Comparison of ENCODE assay signal across 12 mouse cellular contexts in genomic region chr17:73639401-73640116, GRCm38 (mm10).
DNase-seq lines count a peak whose midpoint lies in the region; ATAC-seq and TF ChIP-seq lines count a peak whose summit lies in the region.
"Had no signal": no experiment of that assay in that cellular context is flagged by ENCODE, and none has a peak within 500 bp of the region (broad histone marks: within the 10 kb centered on the region; RNA-seq: fewer than 3 reads in every experiment).

No protein-coding gene starts in this region.

- no peaks in the 10 kb centered on the region for H3K79me2 ChIP-seq in heart, adult 2 months (replicated peaks; ENCODE audit: control insufficient read depth, insufficient read depth, low read length)

- TF ChIP-seq POLR2A in heart, adult 2 months (IDR thresholded peaks at IDR 0.05; ENCODE audit: insufficient read depth, low read depth, low read length) = no peak

- no peaks in the 10 kb centered on the region for H3K27me3 ChIP-seq in intestine, embryonic 14.5 days (replicated peaks; ENCODE audit: control insufficient read depth, insufficient read depth, low read length)
- H3K27me3 ChIP-seq in intestine, postnatal 0 days (replicated peaks; ENCODE audit: control insufficient read depth, insufficient read depth, low read length) = no peaks in the 10 kb centered on the region
- H3K27me3 ChIP-seq in kidney, postnatal 0 days (ENCODE audit: insufficient read depth, low read length) = no peaks in the 10 kb centered on the region
- H3K27me3 ChIP-seq in neural tube, embryonic 14.5 days (ENCODE audit: control insufficient read depth, insufficient read depth, low read length) = no peaks in the 10 kb centered on the region
- no peaks in the 10 kb centered on the region for H3K27me3 ChIP-seq in liver, embryonic 11.5 days (replicated peaks; ENCODE audit: control insufficient read depth, insufficient read depth, low read length)
- no peaks in the 10 kb centered on the region for H3K27me3 ChIP-seq in heart, adult 2 months (ENCODE audit: control insufficient read depth, insufficient read depth, low read length)
- H3K27me3 ChIP-seq: liver, embryonic 15.5 days had no signal

- no peak overlapping the region for H3K27ac ChIP-seq in intestine, embryonic 14.5 days (ENCODE audit: low read depth)
- H3K27ac ChIP-seq in intestine, postnatal 0 days (ENCODE audit: low read depth, low read length) = no peak overlapping the region
- H3K27ac ChIP-seq in kidney, postnatal 0 days = peak overlapping the region; percentile 81
- no peak overlapping the region for H3K27ac ChIP-seq in neural tube, embryonic 14.5 days (ENCODE audit: low read depth, low read length)
- H3K27ac ChIP-seq in liver, embryonic 11.5 days (ENCODE audit: low read depth, low read length) = no peak overlapping the region
- H3K27ac ChIP-seq in heart, adult 2 months = no peak overlapping the region
- H3K27ac ChIP-seq: heart, embryonic 10.5 days; liver, embryonic 15.5 days had no signal

- ATAC-seq in intestine, embryonic 14.5 days (replicated peaks; ENCODE audit: low FRiP score, low TSS enrichment, low read depth) = peak; percentile 71
- no peak for ATAC-seq in intestine, postnatal 0 days
- peak; percentile 85 for ATAC-seq in kidney, postnatal 0 days (replicated peaks; ENCODE audit: low FRiP score, low read depth)
- ATAC-seq in neural tube, embryonic 14.5 days (ENCODE audit: low read depth) = peak; percentile 54; the same call in 1 of the 2 replicates
- no peak for ATAC-seq in liver, embryonic 11.5 days (replicated peaks; ENCODE audit: low FRiP score)
- ATAC-seq: activated CD4-positive, CD25-positive, alpha-beta regulatory T cell, adult 4 months had no signal

- H3K9ac ChIP-seq in intestine, embryonic 14.5 days (ENCODE audit: low read length) = no peak overlapping the region
- no peak overlapping the region for H3K9ac ChIP-seq in intestine, postnatal 0 days (ENCODE audit: low read depth, low read length)
- H3K9ac ChIP-seq in kidney, postnatal 0 days (ENCODE audit: low read depth, low read length) = no peak overlapping the region
- H3K9ac ChIP-seq in neural tube, embryonic 14.5 days (replicated peaks; ENCODE audit: low read depth, low read length) = no peak overlapping the region
- no peak overlapping the region for H3K9ac ChIP-seq in liver, embryonic 11.5 days (ENCODE audit: low read depth, low read length)
- H3K9ac ChIP-seq in heart, adult 2 months (ENCODE audit: low read depth, low read length) = no peak overlapping the region
- H3K9ac ChIP-seq: liver, embryonic 15.5 days had no signal

- H3K4me3 ChIP-seq in intestine, embryonic 14.5 days (ENCODE audit: low read depth, low read length) = no peak overlapping the region
- H3K4me3 ChIP-seq in intestine, postnatal 0 days (ENCODE audit: low read depth, low read length) = no peak overlapping the region
- H3K4me3 ChIP-seq in kidney, postnatal 0 days (replicated peaks; ENCODE audit: low read depth, low read length) = no peak overlapping the region
- H3K4me3 ChIP-seq in neural tube, embryonic 14.5 days (ENCODE audit: low read depth, low read length) = no peak overlapping the region
- H3K4me3 ChIP-seq in liver, embryonic 11.5 days (ENCODE audit: low read depth, low read length) = no peak overlapping the region
- H3K4me3 ChIP-seq in heart, adult 2 months = no peak overlapping the region
- H3K4me3 ChIP-seq: heart, embryonic 10.5 days; liver, embryonic 15.5 days had no signal

- no peaks in the 10 kb centered on the region for H3K9me3 ChIP-seq in intestine, embryonic 14.5 days (ENCODE audit: control insufficient read depth, low read length)
- H3K9me3 ChIP-seq in intestine, postnatal 0 days (ENCODE audit: control insufficient read depth) = no peaks in the 10 kb centered on the region
- H3K9me3 ChIP-seq in kidney, postnatal 0 days (replicated peaks; ENCODE audit: low read length) = no peaks in the 10 kb centered on the region
- H3K9me3 ChIP-seq in neural tube, embryonic 14.5 days (ENCODE audit: control insufficient read depth, low read length) = no peaks in the 10 kb centered on the region
- H3K9me3 ChIP-seq in liver, embryonic 11.5 days (ENCODE audit: control insufficient read depth, low read length) = no peaks in the 10 kb centered on the region
- H3K9me3 ChIP-seq: heart, embryonic 10.5 days; liver, embryonic 15.5 days had no signal

- intact Hi-C loops in heart, adult 2 months (cut with DNase I) = no loop called here

- TF ChIP-seq EP300 in heart, adult 2 months (IDR thresholded peaks at IDR 0.05; ENCODE audit: insufficient read depth, low read depth, low read length) = no peak

- peak; percentile 61 for DNase-seq in intestine, embryonic 14.5 days (ENCODE audit: low spot score)
- DNase-seq in forelimb bud, embryonic 11.5 days (ENCODE audit: low read depth, low spot score) = peak; percentile 76
- peak; percentile 51 for DNase-seq in kidney, postnatal 0 days (ENCODE audit: low spot score)
- no peak for DNase-seq in liver, embryonic 11.5 days (ENCODE audit: low spot score)
- DNase-seq in thymus, postnatal 14 days = no peak
- no peak for DNase-seq in heart, adult 2 months
- DNase-seq: right cerebral cortex, postnatal 25 days had no signal

- no peak for TF ChIP-seq CTCF in intestine, postnatal 0 days (IDR thresholded peaks at IDR 0.05; ENCODE audit: low read depth)
- TF ChIP-seq CTCF in kidney, postnatal 0 days (IDR thresholded peaks at IDR 0.05; ENCODE audit: low read depth) = no peak
- no peak for TF ChIP-seq CTCF in heart, adult 2 months (IDR thresholded peaks at IDR 0.05)

- H3K4me2 ChIP-seq in intestine, embryonic 14.5 days (ENCODE audit: low read length) = no peak overlapping the region
- no peak overlapping the region for H3K4me2 ChIP-seq in intestine, postnatal 0 days (replicated peaks; ENCODE audit: low read depth)
- peak overlapping the region; percentile 37 for H3K4me2 ChIP-seq in kidney, postnatal 0 days (ENCODE audit: low read length)
- no peak overlapping the region for H3K4me2 ChIP-seq in neural tube, embryonic 14.5 days (ENCODE audit: low read depth, low read length)
- no peak overlapping the region for H3K4me2 ChIP-seq in liver, embryonic 11.5 days
- H3K4me2 ChIP-seq: liver, embryonic 15.5 days had no signal

- no peaks in the 10 kb centered on the region for H3K36me3 ChIP-seq in intestine, embryonic 14.5 days (ENCODE audit: control insufficient read depth, insufficient read depth, low read length)
- H3K36me3 ChIP-seq in intestine, postnatal 0 days (ENCODE audit: control insufficient read depth, insufficient read depth) = no peaks in the 10 kb centered on the region
- H3K36me3 ChIP-seq in kidney, postnatal 0 days (ENCODE audit: insufficient read depth, low read length) = no peaks in the 10 kb centered on the region
- no peaks in the 10 kb centered on the region for H3K36me3 ChIP-seq in neural tube, embryonic 14.5 days (ENCODE audit: control insufficient read depth, insufficient read depth, low read length)
- no peaks in the 10 kb centered on the region for H3K36me3 ChIP-seq in liver, embryonic 11.5 days (ENCODE audit: control insufficient read depth, insufficient read depth, low read length)
- H3K36me3 ChIP-seq in heart, adult 2 months (ENCODE audit: control insufficient read depth, insufficient read depth, low read length) = no peaks in the 10 kb centered on the region
- H3K36me3 ChIP-seq: heart, embryonic 10.5 days; liver, embryonic 15.5 days had no signal

- 27% methylated on average over 6 of the region's 6 CpGs for WGBS in intestine, embryonic 14.5 days
- 36% methylated on average over 6 of the region's 6 CpGs for WGBS in intestine, postnatal 0 days
- 31% methylated on average over 6 of the region's 6 CpGs for WGBS in kidney, postnatal 0 days
- 29% methylated on average over 6 of the region's 6 CpGs for WGBS in neural tube, embryonic 14.5 days
- 40% methylated on average over 6 of the region's 6 CpGs for WGBS in liver, embryonic 11.5 days
- WGBS in heart, adult 2 months = 57% methylated on average over 6 of the region's 6 CpGs

- no peaks in the 10 kb centered on the region for H3K4me1 ChIP-seq in intestine, embryonic 14.5 days (replicated peaks; ENCODE audit: control insufficient read depth, insufficient read depth, low read length)
- no peaks in the 10 kb centered on the region for H3K4me1 ChIP-seq in intestine, postnatal 0 days (replicated peaks; ENCODE audit: control insufficient read depth, insufficient read depth, low read length)
- H3K4me1 ChIP-seq in kidney, postnatal 0 days (replicated peaks; ENCODE audit: insufficient read depth, low read length) = 0 out of 2 replicates have a peak, but pooled peaks cover 13% of the 10 kb centered on the region
- H3K4me1 ChIP-seq in neural tube, embryonic 14.5 days (ENCODE audit: control insufficient read depth, insufficient read depth, low read length) = peaks cover 3% of the 10 kb centered on the region; the same call in 1 of the 2 replicates
- H3K4me1 ChIP-seq in liver, embryonic 11.5 days (replicated peaks; ENCODE audit: control insufficient read depth, insufficient read depth, low read length) = no peaks in the 10 kb centered on the region
- no peaks in the 10 kb centered on the region for H3K4me1 ChIP-seq in heart, adult 2 months (ENCODE audit: control insufficient read depth, insufficient read depth, low read length)
- H3K4me1 ChIP-seq: liver, embryonic 15.5 days had no signal

Comparison
In these comparisons a context has a peak if more than half of its experiments do, and no peak if none do; other contexts are left out.
1. ATAC-seq: peak in intestine, embryonic 14.5 days (single experiment), kidney, postnatal 0 days (single experiment) and neural tube, embryonic 14.5 days (single experiment); none in intestine, postnatal 0 days (single experiment) and liver, embryonic 11.5 days (single experiment).
2. DNase-seq: peak in intestine, embryonic 14.5 days (single experiment), forelimb bud, embryonic 11.5 days (single experiment) and kidney, postnatal 0 days (single experiment); none in liver, embryonic 11.5 days (single experiment), thymus, postnatal 14 days (single experiment) and heart, adult 2 months (0 of 2).